Mouse (Mus musculus) lung, postnatal 0 days (tissue): ENCODE data around the gene Slc9a1.

Experiments
- CTCF ChIP-seq: IDR thresholded peaks from 2 replicates; pipeline ENCODE4 v1.5.1; 2016; ENCODE audit warnings: antibody characterized with exemption, mild to moderate bottlenecking
- EP300 ChIP-seq: IDR thresholded peaks from 2 replicates; pipeline ENCODE4 v1.6.1; 2016; ENCODE audit warnings: antibody characterized with exemption, mild to moderate bottlenecking, control low read depth

GRCm38 (mm10) chr4:133337833-133338520, 31.5 kb upstream of the Slc9a1 start:
- TF ChIP-seq CTCF, result no peak
- TF ChIP-seq EP300, result no peak
